Comparison of ENCODE assay signal across 20 mouse cellular contexts in genomic region chr4:123295026-123295425, GRCm38 (mm10). TPM values are rescaled to one million over a fixed set of nuclear protein-coding genes. Genes with fewer than 3 reads are reported as not detected.
DNase-seq lines count a peak whose midpoint lies in the region; ATAC-seq and TF ChIP-seq lines count a peak whose summit lies in the region.
"Not testable (repeated sequence)": the region's sequence is repeated elsewhere in the genome, so short reads cannot be mapped to it uniquely, and the experiment has no call there.
"Had no signal": no experiment of that assay in that cellular context is flagged by ENCODE, and none has a peak within 500 bp of the region (broad histone marks: within the 10 kb centered on the region; RNA-seq: fewer than 3 reads in every experiment).

No protein-coding gene starts in this region.

- H3K27me3 ChIP-seq in heart, embryonic 10.5 days (ENCODE audit: insufficient read depth, poor library complexity, severe bottlenecking); heart, embryonic 15.5 days; heart, postnatal 0 days (ENCODE audit: control insufficient read depth, insufficient read depth, low read length); stomach, embryonic 14.5 days (ENCODE audit: control insufficient read depth, insufficient read depth, low read length): not testable (repeated sequence)

- TF ChIP-seq CTCF in gastrocnemius, adult 2 months (IDR thresholded peaks at IDR 0.05); heart, postnatal 0 days (IDR thresholded peaks at IDR 0.05; ENCODE audit: low read depth): not testable (repeated sequence)

- WGBS in heart, embryonic 10.5 days, result 78% methylated on average over 15 of the region's 15 CpGs
- 71% methylated on average over 15 of the region's 15 CpGs for WGBS in heart, embryonic 15.5 days
- 54% methylated on average over 15 of the region's 15 CpGs for WGBS in heart, postnatal 0 days
- 86% methylated on average over 15 of the region's 15 CpGs for WGBS in stomach, embryonic 14.5 days

- H3K9me3 ChIP-seq in heart, embryonic 10.5 days; heart, embryonic 15.5 days (replicated peaks); heart, postnatal 0 days (replicated peaks; ENCODE audit: control insufficient read depth, low read length); stomach, embryonic 14.5 days (ENCODE audit: control insufficient read depth, low read depth, low read length): not testable (repeated sequence)

- not testable (repeated sequence) for H3K9ac ChIP-seq in heart, embryonic 15.5 days; heart, postnatal 0 days (replicated peaks; ENCODE audit: low read depth, low read length); stomach, embryonic 14.5 days (replicated peaks; ENCODE audit: low read depth, low read length)

- peak overlapping the region; percentile 80 for H3K27ac ChIP-seq in gastrocnemius, adult 2 months
- H3K27ac ChIP-seq in heart, embryonic 10.5 days; heart, embryonic 15.5 days; heart, postnatal 0 days (ENCODE audit: low read depth); stomach, embryonic 14.5 days (ENCODE audit: low read length): not testable (repeated sequence)

- not testable (repeated sequence) for TF ChIP-seq EP300 in heart, postnatal 0 days (IDR thresholded peaks at IDR 0.05; ENCODE audit: low read depth)

- peak; percentile 40; the same call in 1 of the 2 replicates for ATAC-seq in heart, embryonic 15.5 days (replicated peaks; ENCODE audit: insufficient number of reproducible peaks, insufficient read depth, low FRiP score, low read depth)
- peak; percentile 34 for ATAC-seq in heart, postnatal 0 days (ENCODE audit: insufficient read depth, low read depth)
- ATAC-seq in stomach, embryonic 14.5 days (ENCODE audit: insufficient number of reproducible peaks, insufficient read depth, low FRiP score, low read depth), result 0 out of 2 replicates have a peak, but pooled peaks have one; percentile 37

- DNase-seq in cerebellum, postnatal 10 days, result peak; percentile 46 to 63
- DNase-seq in gastrocnemius, adult 2 months, result peak; percentile 27
- peak; percentile 89 for DNase-seq in heart, adult 11 months
- DNase-seq in heart, embryonic 10.5 days (ENCODE audit: low spot score), result peak; percentile 75
- not testable (repeated sequence) for DNase-seq in heart, postnatal 0 days (ENCODE audit: low spot score)
- DNase-seq in left cerebral cortex, postnatal 4 days, result peak; percentile 41

- H3K36me3 ChIP-seq in heart, embryonic 10.5 days, result peaks cover 97% of the 10 kb centered on the region
- peaks cover 94% of the 10 kb centered on the region for H3K36me3 ChIP-seq in heart, embryonic 15.5 days
- peaks cover 92% of the 10 kb centered on the region for H3K36me3 ChIP-seq in heart, postnatal 0 days (replicated peaks; ENCODE audit: control insufficient read depth, insufficient read depth, low read length)
- peaks cover 79% of the 10 kb centered on the region for H3K36me3 ChIP-seq in stomach, embryonic 14.5 days (ENCODE audit: control insufficient read depth, insufficient read depth, low read length)

- not testable (repeated sequence) for H3K4me1 ChIP-seq in heart, embryonic 10.5 days; heart, postnatal 0 days (ENCODE audit: control insufficient read depth, insufficient read depth); stomach, embryonic 14.5 days (ENCODE audit: control insufficient read depth, insufficient read depth, low read length)
- peaks cover 10% of the 10 kb centered on the region; the same call in 1 of the 2 replicates for H3K4me1 ChIP-seq in heart, embryonic 15.5 days (replicated peaks)

- intact Hi-C loops in gastrocnemius, adult 2 months (cut with DNase I); left cerebral cortex, postnatal 4 days (cut with DNase I): not testable (repeated sequence)

- H3K4me2 ChIP-seq in heart, embryonic 15.5 days; heart, postnatal 0 days (ENCODE audit: low read depth, low read length); stomach, embryonic 14.5 days (replicated peaks; ENCODE audit: low read depth, low read length): not testable (repeated sequence)

- not testable (repeated sequence) for H3K4me3 ChIP-seq in gastrocnemius, adult 2 months; heart, embryonic 10.5 days; heart, embryonic 15.5 days; heart, postnatal 0 days (ENCODE audit: low read depth, low read length); stomach, embryonic 14.5 days (ENCODE audit: low read depth, low read length)

RNA-seq across cellular contexts. Expression of gene Oxct2a, which starts 28.4 kb away (rescaled TPM):
- under 1 TPM in 1 of 2 experiments, not detected in 1; 0.33 TPM for total RNA-seq in gastrocnemius, adult 2 months (2021)
- polyA plus RNA-seq in heart, embryonic 10.5 days (2016; fragmentation: Nextera tagmentation; extraction: Ambion mirVana), result not detected in 2 replicates
- polyA plus RNA-seq in heart, embryonic 15.5 days (2015; fragmentation: Nextera tagmentation; extraction: Ambion mirVana), result not detected in 2 replicates
- total RNA-seq in heart, postnatal 0 days (2014; rRNA removed; ENCODE audit: low replicate concordance), result not detected in 2 replicates
- polyA plus RNA-seq in heart, postnatal 0 days (2015; fragmentation: Nextera tagmentation; extraction: Ambion mirVana), result not detected in 2 replicates
- total RNA-seq in left cerebral cortex, postnatal 4 days (2021), result under 1 TPM in 1 of 2 experiments, not detected in 1; 0.22 TPM
- not detected in 2 replicates for polyA plus RNA-seq in stomach, embryonic 14.5 days (2014; fragmentation: Nextera tagmentation; extraction: Ambion mirVana)
- total RNA-seq: adrenal gland, adult 18-20 months; adrenal gland, adult 2 months; adrenal gland, adult 8-10 months; adrenal gland, postnatal 14 days; adrenal gland, postnatal 25 days; adrenal gland, postnatal 36 days; adrenal gland, postnatal 4 days; MEL had no signal
- polyA plus RNA-seq: activated CD4-positive, CD25-positive, alpha-beta regulatory T cell, adult 4 months; adrenal gland, adult 2 months; CD4-positive, CD25-positive, alpha-beta regulatory T cell, adult 4 months; G1E; Patski had no signal

RNA-seq across cellular contexts. Expression of gene Pabpc4, which starts 32.9 kb away (rescaled TPM):
- total RNA-seq in gastrocnemius, adult 2 months (2021), result 100 to 1,000 TPM; 325 to 341 TPM
- 70.4 and 73.3 TPM in 2 replicates for polyA plus RNA-seq in heart, embryonic 10.5 days (2016; fragmentation: Nextera tagmentation; extraction: Ambion mirVana)
- 51.3 and 53.8 TPM in 2 replicates for polyA plus RNA-seq in heart, embryonic 15.5 days (2015; fragmentation: Nextera tagmentation; extraction: Ambion mirVana)
- 350 and 355 TPM in 2 replicates for total RNA-seq in heart, postnatal 0 days (2014; rRNA removed; ENCODE audit: low replicate concordance)
- polyA plus RNA-seq in heart, postnatal 0 days (2015; fragmentation: Nextera tagmentation; extraction: Ambion mirVana), result 54.6 and 55.3 TPM in 2 replicates
- total RNA-seq in left cerebral cortex, postnatal 4 days (2021), result 10 to 100 TPM; 62.6 to 65.5 TPM
- polyA plus RNA-seq in stomach, embryonic 14.5 days (2014; fragmentation: Nextera tagmentation; extraction: Ambion mirVana), result 56.2 and 57.2 TPM in 2 replicates

RNA-seq across cellular contexts. Expression of gene Bmp8a, which starts 48.0 kb away (rescaled TPM):
- total RNA-seq in gastrocnemius, adult 2 months (2021), result 1 to 10 TPM in 1 of 2 experiments, under 1 TPM in 1; 0.98 to 2.6 TPM
- polyA plus RNA-seq in heart, embryonic 10.5 days (2016; fragmentation: Nextera tagmentation; extraction: Ambion mirVana), result 0.15 and 0.23 TPM in 2 replicates
- 0.11 TPM in 1 of 2 replicates, not detected in the other for polyA plus RNA-seq in heart, embryonic 15.5 days (2015; fragmentation: Nextera tagmentation; extraction: Ambion mirVana)
- total RNA-seq in heart, postnatal 0 days (2014; rRNA removed; ENCODE audit: low replicate concordance), result not detected in 2 replicates
- polyA plus RNA-seq in heart, postnatal 0 days (2015; fragmentation: Nextera tagmentation; extraction: Ambion mirVana), result not detected in 2 replicates
- total RNA-seq in left cerebral cortex, postnatal 4 days (2021), result under 1 TPM in 1 of 2 experiments, not detected in 1; 0.20 TPM
- 0.55 TPM in 1 of 2 replicates, not detected in the other for polyA plus RNA-seq in stomach, embryonic 14.5 days (2014; fragmentation: Nextera tagmentation; extraction: Ambion mirVana)
- total RNA-seq: adrenal gland, adult 18-20 months; adrenal gland, postnatal 14 days; adrenal gland, postnatal 25 days; adrenal gland, postnatal 4 days had no signal
- polyA plus RNA-seq: activated CD4-positive, CD25-positive, alpha-beta regulatory T cell, adult 4 months; CD4-positive, CD25-positive, alpha-beta regulatory T cell, adult 4 months; Patski had no signal
